Mouse (Mus musculus) liver, embryonic 14.5 days (tissue): ENCODE data around the gene Fam118b. TPM values are rescaled to one million over a fixed set of nuclear protein-coding genes. Genes with fewer than 3 reads are reported as not detected.

Experiments
- ATAC-seq: fragments of 200-750 bp; cut with Nextera tagmentation; 2 replicates; pipeline ENCODE4 v1.8.0; 2017; ENCODE audit warnings: moderate number of reproducible peaks, mild to moderate bottlenecking, moderate library complexity; ENCODE audit not compliant: insufficient read depth
- DNase-seq, 3 experiments: peaks; one replicate each; pipeline ENCODE4 v3.0.0-alpha.2; 2012 to 2013; ENCODE audit warnings: low read depth in 3 of 3, low spot score in 3 of 3
- H3K27ac ChIP-seq: fragments of 300-500 bp; sonication (generic); 2 replicates; pipeline ENCODE4 v1.5.1; 2014; ENCODE audit warnings: moderate library complexity, mild to moderate bottlenecking, control low read depth, inconsistent platforms
- H3K27me3 ChIP-seq: fragments of 300-500 bp; sonication (generic); 2 replicates; pipeline ENCODE4 v1.6.1; 2014; ENCODE audit warnings: mild to moderate bottlenecking, low read length, moderate library complexity; ENCODE audit not compliant: control insufficient read depth, insufficient read depth
- H3K36me3 ChIP-seq: fragments of 300-500 bp; sonication (generic); replicated peaks from 2 replicates; pipeline ENCODE4 v1.6.1; 2014; ENCODE audit warnings: low read depth; ENCODE audit not compliant: control insufficient read depth, insufficient read depth
- H3K4me1 ChIP-seq, 2 experiments: fragments of 200-500 bp in 1 of 2; fragments of 300-500 bp in 1 of 2; sonication (generic) in 1 of 2; replicated peaks; 2 replicates each; pipeline ENCODE4 v1.6.1; 2012 to 2014; ENCODE audit warnings: antibody characterized with exemption in 1 of 2, inconsistent platforms in 1 of 2, low read length in 1 of 2; ENCODE audit not compliant: control insufficient read depth in 2 of 2, insufficient read depth in 2 of 2
- H3K4me2 ChIP-seq: fragments of 300-500 bp; sonication (generic); 2 replicates; pipeline ENCODE4 v1.6.1; 2014; ENCODE audit warnings: low read depth, mild to moderate bottlenecking, control low read depth, moderate library complexity
- H3K4me3 ChIP-seq, 2 experiments: fragments of 200-500 bp in 1 of 2; fragments of 300-500 bp in 1 of 2; sonication (generic) in 1 of 2; 2 replicates each; pipeline ENCODE4 v1.5.1; 2012 to 2014; ENCODE audit warnings: low read depth in 2 of 2, low read length in 2 of 2, mild to moderate bottlenecking in 2 of 2, control low read depth in 1 of 2, inconsistent platforms in 1 of 2, moderate library complexity in 1 of 2; ENCODE audit not compliant: insufficient read depth in 1 of 2
- H3K9ac ChIP-seq: fragments of 300-500 bp; sonication (generic); replicated peaks from 2 replicates; pipeline ENCODE4 v1.6.1; 2014; ENCODE audit warnings: mild to moderate bottlenecking, control low read depth, moderate library complexity
- H3K9me3 ChIP-seq: fragments of 300-500 bp; sonication (generic); 2 replicates; pipeline ENCODE4 v1.6.1; 2016; ENCODE audit warnings: low read length, mixed read lengths; ENCODE audit not compliant: control insufficient read depth
- CTCF ChIP-seq: IDR thresholded peaks from 2 replicates; pipeline ENCODE4 v1.5.1; 2016; ENCODE audit warnings: antibody characterized with exemption, low read depth, control low read depth
- EP300 ChIP-seq: IDR thresholded peaks from 2 replicates; pipeline ENCODE4 v1.6.1; 2016; ENCODE audit warnings: antibody characterized with exemption, low read depth
- WGBS: fragments of 180-500 bp; shearing (Covaris S2); extraction: QIAGEN DNeasy Blood & Tissue Kit; methylation state at CpG from one replicate; pipeline ENCODE4 v1.1.7; 2014; ENCODE audit not compliant: insufficient replicate concordance; 5-methylcytosine and 5-hydroxymethylcytosine counted together
- polyA plus RNA-seq, 2 experiments: library from polyadenylated mRNA; depleted of rRNA in 1 of 2; stranded (reverse) in 1 of 2; unstranded in 1 of 2; fragments of >200 nt; fragmentation: Nextera tagmentation in 1 of 2; extraction: Ambion mirVana in 1 of 2; gene quantifications; 2 replicates each; pipeline versions ENCODE4 v1.2.1 to v1.2.3; 2012 to 2014

The Fam118b gene
- polyA plus RNA-seq, 2 experiments: 7.4 to 13.8 TPM

- DNase-seq (no peak), ATAC-seq (no peak)
- Histone ChIP-seq H3K4me2 (no peak overlapping the region), H3K36me3 (no peaks in the 10 kb centered on the region), H3K9ac (no peak overlapping the region), H3K27ac (no peak overlapping the region), H3K4me1 (no peaks in the 10 kb centered on the region), H3K9me3 (no peaks in the 10 kb centered on the region), H3K27me3 (no peaks in the 10 kb centered on the region), H3K4me3 (no peak overlapping the region)
- no peak for TF ChIP-seq CTCF
- TF ChIP-seq EP300: no peak
- WGBS: 64% methylated on average over 6 of the region's 6 CpGs
Observed at GRCm38 (mm10) chr9:35310377-35310776, 42.8 kb upstream of the Fam118b start.

DNA sequence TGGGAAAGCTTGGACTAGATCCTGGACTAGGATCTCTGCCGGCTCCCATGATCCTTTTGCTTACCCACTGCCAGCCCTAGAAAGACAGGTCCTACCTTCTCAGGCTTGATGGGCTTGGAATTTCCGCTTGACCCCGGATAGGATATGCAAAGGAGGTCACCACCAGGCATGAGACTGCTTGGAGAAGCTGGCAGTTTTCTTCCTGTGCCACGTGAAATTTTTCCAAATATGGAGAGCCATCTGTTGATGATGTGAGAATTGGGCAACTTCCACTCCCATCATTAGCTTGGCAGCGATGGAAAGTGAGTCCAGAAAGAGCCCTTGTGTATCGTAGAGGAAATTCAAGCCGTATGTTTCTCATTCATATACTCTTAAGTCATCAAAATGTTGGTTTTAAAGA lies 39.9 kb upstream of the Fam118b start:
- H3K9me3 ChIP-seq: no peaks in the 10 kb centered on the region
- no peaks in the 10 kb centered on the region for H3K36me3 ChIP-seq
- TF ChIP-seq CTCF (no peak), EP300 (no peak)
- no peak overlapping the region for H3K27ac ChIP-seq
- H3K9ac ChIP-seq: no peak overlapping the region
- no peaks in the 10 kb centered on the region for H3K27me3 ChIP-seq
- ATAC-seq (no peak), DNase-seq (no peak)
- H3K4me2 ChIP-seq: no peak overlapping the region
- no peaks in the 10 kb centered on the region for H3K4me1 ChIP-seq
- 56% methylated on average over 7 of the region's 7 CpGs for WGBS
- H3K4me3 ChIP-seq: no peak overlapping the region

- H3K27ac ChIP-seq: no peak overlapping the region
- 67% methylated on average over 3 of the region's 3 CpGs for WGBS
- no peak overlapping the region for H3K9ac ChIP-seq
- no peaks in the 10 kb centered on the region for H3K27me3 ChIP-seq
- ATAC-seq (no peak), DNase-seq (no peak)
- H3K9me3 ChIP-seq: no peaks in the 10 kb centered on the region
- H3K4me3 ChIP-seq: no peak overlapping the region
- H3K4me1 ChIP-seq: no peaks in the 10 kb centered on the region
- H3K36me3 ChIP-seq: no peaks in the 10 kb centered on the region
- H3K4me2 ChIP-seq: no peak overlapping the region
- TF ChIP-seq EP300: no peak
Observed at GRCm38 (mm10) chr9:35302172-35302571, 34.6 kb upstream of the Fam118b start.

- TF ChIP-seq CTCF: no peak
- TF ChIP-seq EP300: no peak
- no peak for ATAC-seq
- Histone ChIP-seq H3K27ac (no peak overlapping the region), H3K4me3 (no peak overlapping the region), H3K9ac (no peak overlapping the region), H3K4me1 (no peaks in the 10 kb centered on the region), H3K27me3 (no peaks in the 10 kb centered on the region), H3K4me2 (no peak overlapping the region), H3K36me3 (no peaks in the 10 kb centered on the region), H3K9me3 (no peaks in the 10 kb centered on the region)
- DNase-seq: no peak
Observed at GRCm38 (mm10) chr9:35297791-35298190, 30.2 kb upstream of the Fam118b start.

GRCm38 (mm10) chr9:35293465-35293864 lies 25.9 kb upstream of the Fam118b start:
- no peak for TF ChIP-seq CTCF
- H3K27ac ChIP-seq: no peak overlapping the region
- ATAC-seq (no peak), DNase-seq (no peak)
- H3K4me3 ChIP-seq: no peak overlapping the region
- H3K9me3 ChIP-seq: no peaks in the 10 kb centered on the region
- H3K27me3 ChIP-seq: no peaks in the 10 kb centered on the region
- peaks cover 0 to 4% of the 10 kb centered on the region in 2 experiments; a peak in 2 of 4 replicates for H3K4me1 ChIP-seq
- WGBS: 59% methylated on average over 5 of the region's 5 CpGs
- H3K4me2 ChIP-seq: no peak overlapping the region
- no peak overlapping the region for H3K9ac ChIP-seq
- no peaks in the 10 kb centered on the region for H3K36me3 ChIP-seq

DNA sequence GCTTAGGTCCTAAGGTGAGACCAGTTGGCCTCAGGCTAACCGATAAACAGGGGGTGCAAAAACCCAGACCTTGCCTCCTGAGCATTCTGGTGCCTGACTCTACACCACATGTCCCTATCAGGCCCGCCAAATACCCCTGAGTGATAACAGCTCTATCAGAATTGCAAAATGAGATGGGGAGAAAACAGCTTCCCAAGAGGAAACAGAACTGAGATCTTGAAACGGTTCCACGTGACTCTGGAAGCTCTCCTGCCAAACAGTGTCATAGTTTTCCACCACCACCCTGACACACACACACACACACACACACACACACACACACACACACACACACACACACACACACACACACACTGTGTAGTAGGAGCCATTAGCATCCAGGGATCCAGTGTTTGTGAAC lies 23.3 kb upstream of the Fam118b start:
- H3K9me3 ChIP-seq: no peaks in the 10 kb centered on the region
- H3K4me3 ChIP-seq: no peak overlapping the region
- no peak for DNase-seq
- peaks cover 0 to 4% of the 10 kb centered on the region in 2 experiments; a peak in 2 of 4 replicates for H3K4me1 ChIP-seq
- H3K9ac ChIP-seq: no peak overlapping the region
- TF ChIP-seq EP300: no peak
- no peak for TF ChIP-seq CTCF
- H3K4me2 ChIP-seq: no peak overlapping the region
- no peaks in the 10 kb centered on the region for H3K27me3 ChIP-seq
- WGBS: 33% methylated on average over 4 of the region's 4 CpGs
- ATAC-seq: no peak
- H3K27ac ChIP-seq: no peak overlapping the region
- no peaks in the 10 kb centered on the region for H3K36me3 ChIP-seq
